Mouse (Mus musculus) kidney, adult 2 months (tissue): ENCODE measurements around the gene Gm13278. TPM values are rescaled to one million over a fixed set of nuclear protein-coding genes. Genes with fewer than 3 reads are reported as not detected.
"Not testable (repeated sequence)": the region's sequence is repeated elsewhere in the genome, so short reads cannot be mapped to it uniquely, and the experiment has no call there.

Experiments
- DNase-seq: peaks from one replicate; pipeline ENCODE4 v3.0.0; 2021
- H3K27ac ChIP-seq: fragments of 200-500 bp; 2 replicates; pipeline ENCODE4 v1.5.1; 2012; ENCODE audit warnings: low read depth, low read length, control low read depth, inconsistent platforms; ENCODE audit not compliant: insufficient read depth
- H3K27me3 ChIP-seq: fragments of 200-500 bp; replicated peaks from 2 replicates; pipeline ENCODE4 v1.6.1; 2012; ENCODE audit warnings: mild to moderate bottlenecking, moderate library complexity, low read length, inconsistent platforms; ENCODE audit not compliant: control insufficient read depth, insufficient read depth
- H3K36me3 ChIP-seq: fragments of 200-500 bp; 2 replicates; pipeline ENCODE4 v1.6.1; 2012; ENCODE audit warnings: mild to moderate bottlenecking, moderate library complexity, low read length, inconsistent platforms; ENCODE audit not compliant: control insufficient read depth, insufficient read depth
- H3K4me1 ChIP-seq: fragments of 200-500 bp; 2 replicates; pipeline ENCODE4 v1.6.1; 2011; ENCODE audit warnings: low read length; ENCODE audit not compliant: control insufficient read depth, insufficient read depth
- H3K4me3 ChIP-seq: fragments of 200-500 bp; 2 replicates; pipeline ENCODE4 v1.5.1; 2011; ENCODE audit warnings: mild to moderate bottlenecking, low read depth, low read length, control low read depth; ENCODE audit not compliant: insufficient read depth
- CTCF ChIP-seq: fragments of 200-500 bp; conservative IDR thresholded peaks from 2 replicates; pipeline ENCODE4 v1.5.1; 2011; ENCODE audit warnings: low read depth, mild to moderate bottlenecking, control low read depth, low read length, moderate library complexity, mixed read lengths; ENCODE audit not compliant: insufficient read depth, insufficient read length
- POLR2A ChIP-seq: fragments of 200-500 bp; IDR thresholded peaks from one replicate; pipeline ENCODE4 v1.6.1; 2011; ENCODE audit warnings: low read depth, low read length, control low read depth
- WGBS: fragments of 180-500 bp; shearing (Covaris S2); methylation state at CpG from one replicate; pipeline ENCODE4 v1.1.7; 2018; 5-methylcytosine and 5-hydroxymethylcytosine counted together
- polyA plus RNA-seq: library from polyadenylated mRNA; depleted of rRNA; stranded (reverse); fragments of >200 nt; gene quantifications from 2 replicates; pipeline ENCODE4 v1.2.3, GENCODE M21; 2012

Gm13278 gene
- polyA plus RNA-seq, 1 experiment: not detected

GRCm38 (mm10) chr4:88788402-88788801, 2.9 kb upstream of the Gm13278 start, which contains the start of gene Gm13277:
Gm13277 (plus strand) TSS chr4:88788632.
- not testable (repeated sequence) for H3K27me3 ChIP-seq, H3K4me1 ChIP-seq, H3K4me3 ChIP-seq, H3K36me3 ChIP-seq, H3K27ac ChIP-seq
- peak; percentile 88 for DNase-seq
- 0% methylated on average over 1 of the region's 28 CpGs for WGBS
- TF ChIP-seq CTCF: 0 out of 2 replicates have a peak, but pooled peaks have one; percentile 27

GRCm38 (mm10) chr4:88793936-88794675, 2.8 kb downstream of the Gm13278 start, which contains the start of gene Gm13275:
Gm13275 (plus strand) TSS chr4:88794487.
- not testable (repeated sequence) for H3K27ac ChIP-seq, H3K36me3 ChIP-seq, H3K4me3 ChIP-seq, H3K27me3 ChIP-seq, H3K4me1 ChIP-seq
- WGBS: under 1% methylated on average over 16 of the region's 52 CpGs
- peak; percentile 51 for DNase-seq

GRCm38 (mm10) chr4:88797097-88797496, 5.7 kb downstream of the Gm13278 start, which contains the start of gene Gm13279:
Gm13279 (plus strand) TSS chr4:88797397.
- H3K36me3 ChIP-seq, H3K4me1 ChIP-seq, H3K4me3 ChIP-seq, H3K27ac ChIP-seq, DNase-seq, H3K27me3 ChIP-seq: not testable (repeated sequence)
- WGBS: no CpG with 5 or more reads among the region's 28 CpGs

GRCm38 (mm10) chr4:88799365-88799764, 8.0 kb downstream of the Gm13278 start, which contains the start of gene Gm13285:
Gm13285 (plus strand) TSS chr4:88799665.
- WGBS: 12% methylated on average over 6 of the region's 7 CpGs
- H3K36me3 ChIP-seq, H3K27me3 ChIP-seq, H3K27ac ChIP-seq, DNase-seq, H3K4me3 ChIP-seq, H3K4me1 ChIP-seq: not testable (repeated sequence)

GRCm38 (mm10) chr4:88802954-88803353, 11.6 kb downstream of the Gm13278 start, which contains the start of gene Gm13287:
Gm13287 (plus strand) TSS chr4:88803254.
- WGBS: no CpG with 5 or more reads among the region's 29 CpGs
- not testable (repeated sequence) for H3K27me3 ChIP-seq, H3K36me3 ChIP-seq, H3K27ac ChIP-seq, H3K4me1 ChIP-seq, DNase-seq, H3K4me3 ChIP-seq

GRCm38 (mm10) chr4:88805231-88805630, 13.9 kb downstream of the Gm13278 start, which contains the start of gene Gm13288:
Gm13288 (plus strand) TSS chr4:88805531.
- H3K4me3 ChIP-seq, H3K36me3 ChIP-seq: not testable (repeated sequence)

GRCm38 (mm10) chr4:88805761-88806160, 14.4 kb downstream of the Gm13278 start:
- WGBS: under 1% methylated on average over 15 of the region's 34 CpGs
- H3K4me3 ChIP-seq, H3K27me3 ChIP-seq, H3K36me3 ChIP-seq, H3K27ac ChIP-seq, H3K4me1 ChIP-seq: not testable (repeated sequence)
- peak; percentile 51 for DNase-seq

More at GRCm38 (mm10) chr4:88805231-88805630, 13.9 kb downstream of the Gm13278 start, which contains the start of gene Gm13288:
- not testable (repeated sequence) for H3K27ac ChIP-seq, DNase-seq, H3K4me1 ChIP-seq, H3K27me3 ChIP-seq
- no CpG with 5 or more reads among the region's 8 CpGs for WGBS

- H3K36me3 ChIP-seq: no peaks in the 10 kb centered on the region
- no peaks in the 10 kb centered on the region for H3K4me1 ChIP-seq
- DNase-seq: no peak
- no peaks in the 10 kb centered on the region for H3K27me3 ChIP-seq
- no peak within 1 kb of the TSS for H3K27ac ChIP-seq
- TF ChIP-seq CTCF (no peak), POLR2A (no peak)
- WGBS: 57% methylated on average over 3 of the region's 3 CpGs
- no peak within 1 kb of the TSS for H3K4me3 ChIP-seq
Observed at GRCm38 (mm10) chr4:88815928-88816327, 24.6 kb downstream of the Gm13278 start, which contains the start of gene Ifna7. Ifna7 (plus strand) TSS chr4:88816228.
